Mouse (Mus musculus) intestine, embryonic 14.5 days (tissue): ENCODE data around the gene Drap1. TPM values are rescaled to one million over a fixed set of nuclear protein-coding genes. Genes with fewer than 3 reads are reported as not detected.

Experiments used
- ATAC-seq: fragments of 200-750 bp; cut with Nextera tagmentation; replicated peaks from 2 replicates; pipeline ENCODE4 v1.8.0; 2017; ENCODE audit warnings: low read depth, moderate number of reproducible peaks, moderate TSS enrichment, moderate library complexity; ENCODE audit not compliant: low FRiP score, low TSS enrichment
- DNase-seq: peaks from one replicate; pipeline ENCODE4 v3.0.0-alpha.2; 2018; ENCODE audit warnings: low spot score
- H3K27ac ChIP-seq: fragments of 300-500 bp; sonication (generic); 2 replicates; pipeline ENCODE4 v1.5.1; 2014; ENCODE audit warnings: low read depth, mild to moderate bottlenecking, control low read depth
- H3K27me3 ChIP-seq: fragments of 300-500 bp; sonication (generic); replicated peaks from 2 replicates; pipeline ENCODE4 v1.6.1; 2014; ENCODE audit warnings: low read length, control low read depth; ENCODE audit not compliant: control insufficient read depth, insufficient read depth
- H3K36me3 ChIP-seq: fragments of 300-500 bp; sonication (generic); 2 replicates; pipeline ENCODE4 v1.6.1; 2014; ENCODE audit warnings: low read length, control low read depth; ENCODE audit not compliant: control insufficient read depth, insufficient read depth
- H3K4me1 ChIP-seq: fragments of 300-500 bp; sonication (generic); replicated peaks from 2 replicates; pipeline ENCODE4 v1.6.1; 2014; ENCODE audit warnings: low read length, control low read depth, mixed read lengths; ENCODE audit not compliant: control insufficient read depth, insufficient read depth
- H3K4me2 ChIP-seq: fragments of 300-500 bp; sonication (generic); 2 replicates; pipeline ENCODE4 v1.6.1; 2014; ENCODE audit warnings: low read length
- H3K4me3 ChIP-seq: fragments of 300-500 bp; sonication (generic); 2 replicates; pipeline ENCODE4 v1.5.1; 2014; ENCODE audit warnings: low read depth, low read length, control low read depth, mixed read lengths
- H3K9ac ChIP-seq: fragments of 300-500 bp; sonication (generic); 2 replicates; pipeline ENCODE4 v1.6.1; 2014; ENCODE audit warnings: mild to moderate bottlenecking, low read length
- H3K9me3 ChIP-seq: fragments of 300-500 bp; sonication (generic); 2 replicates; pipeline ENCODE4 v1.6.1; 2016; ENCODE audit warnings: low read length, control low read depth; ENCODE audit not compliant: control insufficient read depth
- WGBS: fragments of 180-500 bp; shearing (Covaris S2); extraction: QIAGEN DNeasy Blood & Tissue Kit; methylation state at CpG from one replicate; pipeline ENCODE4 v1.1.7; 2014; 5-methylcytosine and 5-hydroxymethylcytosine counted together
- polyA plus RNA-seq: library from polyadenylated mRNA; unstranded; fragments of >200 nt; fragmentation: Nextera tagmentation; extraction: Ambion mirVana; gene quantifications from 2 replicates; pipeline ENCODE4 v1.2.1, GENCODE M21; 2014

Gene Drap1
- polyA plus RNA-seq, 1 experiment from 2014 or later, result 170 TPM

DNA sequence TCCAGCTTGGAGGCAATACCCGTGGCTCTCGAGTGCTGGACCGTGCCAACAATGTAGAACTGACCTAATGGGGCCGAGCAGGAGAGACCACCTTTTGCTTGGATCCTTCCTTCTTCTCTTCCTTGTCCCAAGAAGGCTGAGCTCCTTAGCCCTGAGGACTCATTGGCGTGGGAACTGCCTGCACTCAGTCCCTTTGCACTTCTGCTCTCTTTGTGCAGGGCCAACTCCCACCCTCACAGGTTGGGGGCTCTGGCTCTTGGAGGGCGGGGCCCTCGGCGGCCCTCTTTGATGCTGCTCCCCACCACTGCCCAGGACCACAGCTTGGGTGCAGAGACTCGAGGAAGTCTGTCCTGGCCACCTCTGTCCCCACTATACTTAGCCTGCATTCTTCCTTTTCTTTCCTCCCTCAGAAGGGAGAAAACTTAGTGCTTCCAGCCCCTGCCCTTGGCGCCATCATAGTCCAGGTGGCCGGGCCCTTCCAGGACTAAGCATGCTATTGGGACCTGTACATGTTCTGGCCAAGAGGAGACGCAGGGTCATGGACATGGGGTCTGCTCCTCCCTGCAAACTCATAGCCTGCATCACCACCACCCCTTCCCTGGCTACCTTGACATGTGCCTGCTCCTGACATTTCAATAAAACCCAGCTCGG is 2.0 kb upstream of the Drap1 start:
- Histone ChIP-seq H3K4me1 (peaks cover 23% of the 10 kb centered on the region), H3K27me3 (no peaks in the 10 kb centered on the region), H3K27ac (no peak overlapping the region), H3K36me3 (peaks cover 27% of the 10 kb centered on the region), H3K9me3 (no peaks in the 10 kb centered on the region), H3K4me2 (no peak overlapping the region), H3K4me3 (no peak overlapping the region), H3K9ac (no peak overlapping the region)
- 90% methylated on average over 13 of the region's 13 CpGs for WGBS
- ATAC-seq (no peak), DNase-seq (no peak)

- H3K4me1 ChIP-seq, result peaks cover 23% of the 10 kb centered on the region
- no peaks in the 10 kb centered on the region for H3K9me3 ChIP-seq
Measured at GRCm38 (mm10) chr19:5425906-5426565, 1.3 kb upstream of the Drap1 start.

DNA sequence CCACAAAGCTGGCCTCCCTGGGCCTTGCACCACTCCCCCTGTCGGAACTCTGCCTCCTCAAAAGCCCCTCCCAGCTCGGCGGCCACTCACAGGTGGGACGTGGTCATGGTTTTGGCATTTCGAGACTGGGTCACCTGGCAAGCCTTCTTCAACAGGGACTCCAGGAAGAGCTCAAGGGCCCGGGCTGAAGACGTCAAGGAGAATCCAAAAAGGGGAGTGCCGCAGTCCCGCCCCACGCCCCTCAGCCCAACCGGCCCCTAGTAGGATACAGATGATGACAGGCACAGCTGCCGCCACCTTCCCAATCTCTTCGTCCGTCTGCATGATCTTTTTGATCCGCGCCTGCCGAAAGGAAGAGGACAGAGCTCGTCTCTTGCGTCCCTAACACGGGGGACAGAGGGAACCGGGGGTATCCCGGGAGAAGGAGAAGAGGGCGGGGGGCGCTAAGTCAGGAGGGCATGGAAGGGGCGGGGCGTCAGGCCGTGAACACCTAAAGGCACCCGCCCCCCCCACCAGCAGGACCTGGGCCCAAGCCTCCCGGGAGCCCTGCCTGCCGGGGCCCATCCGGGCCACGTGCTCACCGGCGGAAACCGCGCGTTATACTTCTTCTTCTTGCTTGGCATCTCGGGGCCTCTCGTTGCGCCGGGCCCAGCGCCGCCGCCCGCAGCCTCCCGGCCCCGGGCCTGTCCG is 542 bp downstream of the Drap1 start:
- Histone ChIP-seq H3K4me3 (peak overlapping the region; percentile 78), H3K9ac (peak overlapping the region; percentile 75), H3K36me3 (peaks cover 47% of the 10 kb centered on the region), H3K4me1 (peaks cover 23% of the 10 kb centered on the region), H3K9me3 (no peaks in the 10 kb centered on the region), H3K27ac (peak overlapping the region; percentile 82), H3K4me2 (peak overlapping the region; percentile 93), H3K27me3 (no peaks in the 10 kb centered on the region)
- WGBS, result under 1% methylated on average over 26 of the region's 48 CpGs
- DNase-seq, result no peak
- ATAC-seq, result peak; percentile 65

More at GRCm38 (mm10) chr19:5425906-5426565, 1.3 kb upstream of the Drap1 start:
- WGBS, result 86% methylated on average over 18 of the region's 18 CpGs
- DNase-seq (no peak), ATAC-seq (no peak)
- Histone ChIP-seq H3K36me3 (peaks cover 34% of the 10 kb centered on the region), H3K4me3 (peak overlapping the region; percentile 78), H3K4me2 (peak overlapping the region; percentile 99), H3K27ac (no peak overlapping the region), H3K27me3 (no peaks in the 10 kb centered on the region), H3K9ac (peak overlapping the region; percentile 94)

DNA sequence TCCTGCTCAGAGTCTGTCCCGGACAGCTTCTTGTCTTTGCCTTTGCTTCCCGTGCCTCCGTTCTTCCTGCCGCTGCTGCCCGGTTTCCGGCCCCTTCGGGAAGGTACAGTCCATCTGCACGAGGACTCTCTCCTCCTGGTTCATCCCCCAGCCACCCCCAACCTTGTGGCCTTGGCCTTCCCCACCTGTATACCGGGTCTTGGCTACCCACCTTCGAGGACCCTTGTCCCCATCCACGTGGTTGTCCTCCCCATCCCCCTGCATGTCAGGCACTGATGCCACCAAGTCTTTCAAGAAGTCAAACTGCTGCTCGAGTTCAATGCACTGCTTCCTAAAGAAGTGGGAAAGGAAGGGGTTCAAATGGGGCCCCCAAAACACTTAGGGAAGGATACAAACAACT is 1.2 kb downstream of the Drap1 start:
- H3K9me3 ChIP-seq, result no peaks in the 10 kb centered on the region
- H3K27ac ChIP-seq, result peak overlapping the region; percentile 82
- WGBS, result 63% methylated on average over 12 of the region's 12 CpGs
- H3K4me1 ChIP-seq, result peaks cover 23% of the 10 kb centered on the region
- ATAC-seq (no peak), DNase-seq (no peak)
- H3K4me2 ChIP-seq, result peak overlapping the region; percentile 93
- H3K36me3 ChIP-seq, result peaks cover 47% of the 10 kb centered on the region
- H3K9ac ChIP-seq, result peak overlapping the region; percentile 75
- H3K27me3 ChIP-seq, result no peaks in the 10 kb centered on the region
- H3K4me3 ChIP-seq, result peak overlapping the region; percentile 78

DNA sequence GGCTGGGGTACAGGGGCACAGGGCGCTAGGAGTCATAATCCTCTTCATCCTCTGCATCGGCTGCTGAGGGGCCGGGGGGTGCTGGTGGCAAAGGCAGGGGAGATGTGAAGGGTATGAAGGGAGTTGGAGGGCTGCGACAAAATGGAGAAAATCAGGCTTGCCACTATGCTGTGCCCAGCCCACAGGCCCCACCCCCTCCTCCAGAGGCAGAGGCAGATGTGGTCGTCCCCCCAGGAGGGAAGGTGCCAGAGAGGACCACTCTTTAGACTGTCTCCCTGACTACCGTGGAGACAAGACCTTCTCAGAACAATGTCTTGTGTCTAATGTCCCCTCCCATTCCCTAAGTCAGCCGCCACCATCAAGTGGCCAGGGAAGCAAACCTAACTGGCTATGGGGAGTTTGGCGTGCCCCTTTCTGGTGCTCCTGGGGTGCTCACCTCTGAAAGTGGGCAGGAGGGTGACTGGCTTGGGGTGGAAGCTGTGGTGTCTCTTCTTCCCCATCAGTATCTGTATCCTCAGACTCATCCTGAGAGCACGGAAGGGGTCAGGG is 1.8 kb downstream of the Drap1 start:
- DNase-seq (no peak), ATAC-seq (no peak)
- H3K4me1 ChIP-seq, result peaks cover 23% of the 10 kb centered on the region
- H3K4me3 ChIP-seq, result 0 out of 2 replicates have a peak overlapping the region, but pooled peaks have one; percentile 78
- peaks cover 47% of the 10 kb centered on the region for H3K36me3 ChIP-seq
- no peak overlapping the region for H3K27ac ChIP-seq
- 0 out of 2 replicates have a peak overlapping the region, but pooled peaks have one; percentile 75 for H3K9ac ChIP-seq
- peak overlapping the region; percentile 93 for H3K4me2 ChIP-seq
- H3K27me3 ChIP-seq, result no peaks in the 10 kb centered on the region
- 83% methylated on average over 9 of the region's 9 CpGs for WGBS
- no peaks in the 10 kb centered on the region for H3K9me3 ChIP-seq

- Histone ChIP-seq H3K9me3 (no peaks in the 10 kb centered on the region), H3K36me3 (peaks cover 46% of the 10 kb centered on the region), H3K27ac (no peak overlapping the region), H3K27me3 (no peaks in the 10 kb centered on the region), H3K4me2 (no peak overlapping the region), H3K4me1 (peaks cover 23% of the 10 kb centered on the region), H3K4me3 (no peak overlapping the region), H3K9ac (no peak overlapping the region)
- ATAC-seq (no peak), DNase-seq (no peak)
- 87% methylated on average over 10 of the region's 10 CpGs for WGBS
Measured at GRCm38 (mm10) chr19:5422267-5422666, 2.5 kb downstream of the Drap1 start.

DNA sequence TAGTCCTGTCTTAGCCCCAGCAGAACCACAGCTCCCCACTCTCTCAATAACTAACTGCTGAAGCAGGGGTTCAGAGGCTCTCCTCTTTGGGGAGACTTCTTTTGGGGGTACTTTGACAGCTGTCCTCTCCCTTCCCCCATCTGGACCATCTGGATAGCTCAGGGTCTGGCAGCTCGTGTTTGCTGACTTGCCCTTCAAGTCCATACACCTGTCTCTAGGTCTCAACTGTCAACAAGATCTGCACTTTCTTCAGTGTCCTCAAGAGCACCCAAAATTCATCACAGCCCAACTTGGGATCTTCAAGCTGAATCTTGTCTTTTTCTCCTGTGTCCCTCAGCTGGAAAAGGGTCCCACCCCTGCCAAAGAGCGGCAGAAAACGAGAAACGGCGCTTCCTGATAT is 3.0 kb downstream of the Drap1 start:
- WGBS, result 83% methylated on average over 5 of the region's 5 CpGs
- H3K36me3 ChIP-seq, result peaks cover 41% of the 10 kb centered on the region

GRCm38 (mm10) chr19:5420579-5420978 is 4.2 kb downstream of the Drap1 start:
- Histone ChIP-seq H3K9me3 (no peaks in the 10 kb centered on the region), H3K27ac (no peak overlapping the region), H3K4me2 (no peak overlapping the region), H3K9ac (no peak overlapping the region), H3K4me1 (peaks cover 7% of the 10 kb centered on the region), H3K36me3 (peaks cover 32% of the 10 kb centered on the region), H3K4me3 (no peak overlapping the region), H3K27me3 (no peaks in the 10 kb centered on the region)
- DNase-seq, result no peak
- WGBS, result 94% methylated on average over 6 of the region's 6 CpGs
- ATAC-seq, result no peak

More for the DNA sequence above, 3.0 kb downstream of the Drap1 start:
- ATAC-seq (no peak), DNase-seq (no peak)
- Histone ChIP-seq H3K4me2 (no peak overlapping the region), H3K4me1 (peaks cover 19% of the 10 kb centered on the region), H3K27me3 (no peaks in the 10 kb centered on the region), H3K27ac (no peak overlapping the region), H3K4me3 (no peak overlapping the region), H3K9me3 (no peaks in the 10 kb centered on the region), H3K9ac (no peak overlapping the region)
